Mouse (Mus musculus) inflammation-experienced regulatory T-cells, adult 6 months (primary cell): ENCODE results near the gene Mob3b. TPM values are rescaled to one million over a fixed set of nuclear protein-coding genes. Genes with fewer than 3 reads are reported as not detected.
A peak's percentile ranks its signal among the peaks of the same experiment; 100 is the strongest.

Experiments used
- ATAC-seq: one replicate; pipeline ENCODE4 v1.8.0; 2017
- polyA plus RNA-seq, 3 experiments: library from polyadenylated mRNA; unstranded; fragments of 100-300 nt; shearing (Covaris generic); gene quantifications; one replicate each; pipeline ENCODE4 v1.2.1; 2017

The Mob3b gene
- polyA plus RNA-seq, 3 experiments from 2014 or later, result 1.2 to 5.7 (median 3.2) TPM

DNA sequence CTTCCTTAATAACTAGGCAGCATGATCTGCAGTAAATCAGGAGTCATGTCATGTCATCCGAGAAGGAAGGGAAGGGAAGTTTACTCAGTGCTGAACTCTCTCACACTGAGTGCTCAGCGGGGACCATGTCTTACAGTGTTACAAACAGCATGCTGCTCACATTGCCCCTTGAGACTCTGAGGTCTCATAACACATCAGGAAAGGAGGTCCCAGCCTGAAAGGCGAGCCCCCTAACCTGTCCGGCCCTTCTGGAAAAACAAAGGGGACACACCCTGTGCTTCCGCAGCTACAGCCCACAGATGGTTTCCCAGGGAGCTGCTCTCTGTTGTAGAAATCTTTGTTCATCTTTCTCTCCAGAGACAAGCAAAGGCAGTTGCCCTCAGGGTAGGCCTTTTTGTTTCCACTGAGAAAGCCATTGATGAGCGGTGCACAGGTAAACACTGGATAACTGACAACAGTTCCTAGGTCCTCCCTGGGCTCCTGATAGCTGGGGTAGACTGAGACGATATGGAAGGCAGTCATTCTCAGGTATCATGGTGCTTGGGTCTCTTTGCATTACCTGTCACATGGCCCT is 94.1 kb downstream of the Mob3b start:
- no peak for ATAC-seq

DNA sequence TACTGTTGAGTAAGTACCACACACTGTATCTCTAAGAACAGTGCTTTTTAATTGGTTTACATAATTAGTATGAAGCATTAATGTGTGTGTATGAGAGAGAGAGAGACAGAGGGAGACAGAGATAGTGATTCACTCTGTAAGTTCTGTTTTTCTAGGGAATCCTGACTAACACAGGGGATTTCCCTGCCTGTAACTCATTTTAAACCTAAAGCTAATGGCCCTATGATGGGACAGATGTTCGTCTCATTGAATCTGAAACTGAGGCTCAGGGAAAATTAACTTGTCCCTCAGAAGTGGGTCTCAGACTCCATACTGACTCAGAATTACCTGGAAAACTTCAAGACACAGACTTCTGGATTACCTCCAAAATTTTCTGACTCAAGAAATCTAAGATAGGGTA is 96.3 kb downstream of the Mob3b start:
- no peak for ATAC-seq

DNA sequence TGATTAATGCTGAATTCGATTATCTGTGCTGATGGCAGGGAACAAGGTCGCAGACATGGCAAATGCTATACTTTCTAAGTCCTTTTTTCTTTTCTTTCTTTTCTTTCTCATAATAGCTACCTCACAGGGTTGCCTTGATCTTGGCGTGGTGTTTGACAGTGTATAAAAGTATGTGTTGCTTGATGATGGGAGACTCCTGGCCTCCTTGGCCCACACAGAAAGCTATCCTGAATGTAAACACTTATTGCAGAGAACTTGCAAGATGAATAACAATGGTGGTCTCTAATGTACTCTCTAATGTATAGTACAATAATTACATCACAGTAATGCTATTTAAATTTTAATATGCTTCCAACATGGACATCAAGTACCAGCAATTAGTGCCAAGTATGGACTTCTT is 96.9 kb downstream of the Mob3b start:
- ATAC-seq, result no peak

DNA sequence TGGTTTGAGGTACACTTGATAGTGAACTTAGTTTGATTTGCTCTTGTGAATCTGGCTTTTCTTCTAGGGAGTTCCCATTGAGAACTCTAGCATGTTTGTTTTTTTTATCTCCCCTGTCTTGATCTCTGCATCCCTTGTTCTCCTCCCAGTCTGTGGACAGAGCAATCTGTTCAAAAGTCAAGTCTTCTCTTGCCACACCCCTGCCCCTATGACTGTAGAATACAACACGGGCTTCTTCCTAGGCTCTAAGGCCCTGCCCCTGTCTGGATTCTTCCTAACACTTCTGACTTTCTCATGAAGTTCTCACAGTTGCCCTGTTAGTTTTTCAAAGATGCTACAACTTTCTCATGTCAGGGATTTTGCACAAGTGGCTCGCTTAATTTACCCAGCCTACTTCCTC is 102.9 kb downstream of the Mob3b start:
- no peak for ATAC-seq

DNA sequence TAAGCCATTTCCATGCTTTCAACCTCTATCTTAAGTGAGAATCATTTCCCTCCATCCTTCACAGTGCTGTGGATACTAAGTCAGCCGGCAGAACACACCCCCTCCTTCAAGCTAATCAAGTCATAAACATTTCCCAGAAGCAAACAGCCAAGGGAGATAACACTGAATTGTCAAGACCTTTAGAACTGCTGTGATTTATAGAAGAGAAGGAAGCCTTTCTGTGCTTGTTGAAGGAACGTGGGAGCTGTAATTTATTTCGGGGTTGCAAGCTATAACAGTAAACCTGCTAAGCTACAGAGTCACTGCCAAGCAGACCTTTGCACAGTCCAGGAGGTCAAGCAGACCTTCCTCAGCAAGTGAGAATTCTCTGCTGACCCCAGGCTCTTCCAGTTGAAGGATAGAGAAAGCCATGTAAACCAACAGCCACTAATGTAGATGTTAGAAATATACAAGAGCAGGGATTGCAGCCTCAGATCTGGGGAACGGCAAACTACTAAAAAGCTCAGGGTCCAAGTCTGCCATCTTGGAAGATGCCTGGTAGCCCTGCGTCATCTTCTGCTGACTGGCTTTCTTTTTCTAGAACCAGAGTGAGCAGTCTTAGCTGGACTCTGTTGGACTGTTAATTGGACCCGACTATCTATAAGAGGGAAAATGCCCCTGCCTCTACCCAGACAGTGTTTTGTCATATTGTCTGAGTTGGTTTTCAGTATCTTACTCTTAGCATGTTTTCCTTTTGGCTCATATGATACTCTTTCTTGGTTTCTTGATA is 104.9 kb downstream of the Mob3b start:
- no peak for ATAC-seq

DNA sequence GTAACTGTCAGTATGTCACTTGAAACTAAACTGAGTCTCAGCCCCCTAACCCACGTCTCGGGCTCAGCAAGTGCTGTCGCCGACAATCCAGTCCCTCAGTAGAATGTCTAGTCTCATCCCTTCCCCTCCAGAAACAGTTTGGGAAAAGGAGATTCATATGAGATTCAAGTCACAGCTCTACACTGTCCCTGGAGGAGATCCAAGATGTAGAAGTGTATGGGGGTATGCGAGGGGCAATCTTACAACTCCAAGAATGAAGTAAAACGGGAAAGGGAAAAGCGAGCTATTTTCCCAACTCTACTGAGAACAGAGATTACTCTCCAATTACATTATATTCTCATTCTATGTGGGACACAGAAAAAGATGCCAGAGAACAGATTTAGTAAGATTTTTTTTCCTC is 106.1 kb downstream of the Mob3b start:
- no peak for ATAC-seq

DNA sequence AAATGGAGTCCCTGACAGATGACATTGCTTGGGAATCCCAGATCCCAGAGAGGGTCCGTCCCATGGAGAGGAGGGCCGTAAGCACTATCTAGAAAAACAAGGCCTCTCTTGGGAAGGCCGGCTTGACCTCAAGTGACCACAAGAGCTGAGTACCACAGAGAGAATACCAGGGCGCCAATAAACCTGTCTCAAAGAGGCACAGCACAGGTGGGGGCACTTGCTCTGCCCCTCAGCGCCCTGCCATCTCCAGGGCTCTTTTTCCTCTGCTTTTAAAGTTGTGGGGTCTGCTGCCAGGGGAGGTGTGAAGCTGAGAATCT is 107.6 kb downstream of the Mob3b start:
- no peak for ATAC-seq

DNA sequence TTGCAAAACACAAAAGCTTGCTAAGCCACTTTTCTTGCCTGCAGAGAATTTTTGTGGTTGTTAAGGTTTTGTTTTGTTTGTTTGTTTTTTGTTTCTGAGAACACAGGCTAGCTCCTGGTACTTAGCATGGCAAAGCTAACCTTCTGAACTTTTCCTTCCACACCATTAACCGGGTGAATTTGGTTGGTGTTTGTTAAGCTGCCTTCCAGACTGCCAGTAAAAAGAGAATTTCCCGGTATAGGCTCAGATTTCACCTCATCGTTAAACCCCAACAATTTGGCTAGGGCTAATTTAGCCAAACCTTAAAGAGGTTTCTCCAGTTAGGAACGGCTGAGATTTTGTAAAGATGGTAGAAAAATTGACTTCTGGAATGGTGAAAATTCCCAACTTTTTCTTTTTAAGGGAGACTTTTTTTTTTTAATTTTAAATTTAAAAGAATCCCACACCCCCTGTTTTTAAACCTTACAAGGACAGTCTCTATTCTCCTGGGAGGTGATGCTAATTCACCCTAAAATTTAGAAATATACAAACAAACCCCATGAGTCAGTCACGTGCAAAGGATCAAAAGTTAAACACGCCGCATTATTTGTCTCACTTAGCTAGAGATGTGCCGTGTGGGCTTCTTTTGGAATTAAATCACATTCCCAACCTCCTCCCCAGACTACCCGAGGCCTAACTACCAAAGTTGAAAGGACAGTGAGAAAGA is 108.1 kb downstream of the Mob3b start:
- no peak for ATAC-seq

DNA sequence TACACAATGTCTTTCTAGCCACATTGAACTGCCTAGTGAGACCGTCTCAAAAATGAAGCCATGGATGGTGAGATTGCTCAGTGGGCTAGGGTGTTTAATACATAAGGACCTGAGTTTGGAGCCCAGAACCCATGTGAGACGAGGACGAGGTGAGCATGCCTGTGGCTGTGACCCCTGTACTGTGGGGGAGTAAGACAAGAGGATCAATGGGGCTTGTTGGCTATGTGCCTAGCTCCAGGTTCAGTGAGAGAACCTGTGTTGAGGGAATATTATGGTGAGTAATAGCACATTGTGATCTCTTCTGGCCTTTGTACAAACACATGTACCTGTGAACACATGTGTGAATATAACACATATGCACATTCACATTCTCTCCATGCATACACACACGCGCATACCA is 116.4 kb downstream of the Mob3b start:
- ATAC-seq, result no peak

DNA sequence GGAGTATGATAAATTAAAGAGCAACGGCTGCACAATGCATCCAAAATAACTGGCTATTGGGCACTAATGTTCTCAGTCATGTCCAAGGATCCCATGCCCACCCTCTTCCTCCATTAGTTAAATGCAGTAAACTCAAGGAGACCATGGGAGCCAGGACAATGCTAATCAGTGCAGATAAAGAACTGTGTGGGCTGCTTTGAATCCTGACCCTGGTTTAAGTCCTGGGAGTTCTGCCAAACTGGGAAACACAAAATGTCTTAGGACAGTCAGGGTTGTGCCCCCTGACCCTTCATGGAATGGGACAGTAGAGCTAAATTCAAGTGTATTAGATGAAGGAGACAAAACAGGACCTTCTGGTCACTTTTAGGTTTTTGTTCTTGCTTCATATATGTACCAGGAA is 117.0 kb downstream of the Mob3b start:
- ATAC-seq, result no peak

DNA sequence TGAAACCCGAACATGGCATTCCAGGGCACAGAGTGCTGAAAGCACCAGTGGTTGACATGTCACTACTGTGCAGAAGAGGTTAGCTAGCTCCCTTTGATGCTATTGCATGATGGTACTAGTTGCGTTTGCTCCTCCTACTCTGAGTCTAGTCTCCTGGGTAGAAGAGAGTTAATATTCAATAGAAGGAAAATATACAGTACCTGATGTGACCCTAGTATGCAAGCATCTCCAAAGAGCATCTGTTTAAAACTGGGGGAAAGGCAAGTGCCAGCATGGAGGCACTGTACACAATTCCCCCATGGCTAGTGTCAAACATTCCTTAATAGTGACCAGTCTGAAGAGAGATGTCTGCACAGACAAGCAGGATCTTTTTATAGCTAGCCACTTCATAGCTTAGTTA is 119.5 kb downstream of the Mob3b start:
- no peak for ATAC-seq

DNA sequence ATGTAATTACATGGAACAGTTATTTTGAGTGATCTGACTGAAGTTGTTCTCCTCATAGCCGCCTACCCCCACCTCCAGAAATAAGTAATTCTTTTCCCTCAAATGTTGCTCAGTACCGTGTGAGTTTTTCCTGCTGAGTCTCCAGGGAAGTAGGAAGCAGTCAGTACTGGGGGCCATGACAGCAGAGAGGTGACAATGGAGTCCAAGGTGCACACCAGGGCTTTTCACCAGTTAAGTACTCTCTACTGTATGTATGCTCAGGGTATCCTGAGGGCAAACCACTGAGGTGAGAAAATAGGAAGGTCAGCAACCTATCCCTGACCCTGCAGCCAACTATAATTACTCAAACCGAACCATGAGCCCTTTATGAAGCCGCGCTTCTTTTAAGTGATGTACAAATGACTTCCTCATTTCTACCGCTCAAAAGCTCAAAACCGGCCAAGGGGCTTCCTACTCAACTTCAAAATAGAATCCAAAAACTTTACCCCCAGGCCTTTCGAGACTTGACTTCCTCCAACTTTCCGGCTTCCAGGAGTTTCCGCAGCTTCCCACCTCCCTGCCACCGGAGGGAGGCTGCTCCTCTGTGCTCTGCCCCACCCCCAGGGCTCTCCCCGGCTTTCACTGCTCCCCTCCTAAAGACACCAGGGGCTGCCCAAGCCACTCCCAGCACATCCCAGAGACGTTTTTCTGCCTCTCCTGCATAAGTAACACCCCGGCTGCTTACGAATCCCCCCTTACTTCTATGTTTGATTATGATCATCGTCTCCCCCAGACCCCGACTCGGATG is 122.6 kb downstream of the Mob3b start:
- ATAC-seq, result no peak

DNA sequence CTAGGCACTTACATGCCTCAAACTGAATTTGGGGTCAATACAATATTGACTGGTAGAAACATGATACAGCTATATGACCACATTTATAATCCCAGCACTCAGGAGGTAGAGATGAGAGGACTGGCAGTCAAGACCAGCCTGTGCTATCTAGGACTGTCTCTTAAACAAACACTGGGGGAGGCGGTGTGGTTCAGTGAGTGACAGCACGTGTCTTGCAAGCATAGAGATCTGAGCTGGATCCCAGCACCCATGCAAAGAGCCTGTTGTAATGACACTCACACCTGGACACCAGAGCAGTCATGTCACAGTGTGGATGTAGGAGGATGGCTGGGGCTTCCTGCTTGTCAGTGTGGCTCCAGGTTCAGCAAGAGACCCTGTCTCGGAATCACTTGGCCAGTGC is 124.5 kb downstream of the Mob3b start:
- no peak for ATAC-seq

DNA sequence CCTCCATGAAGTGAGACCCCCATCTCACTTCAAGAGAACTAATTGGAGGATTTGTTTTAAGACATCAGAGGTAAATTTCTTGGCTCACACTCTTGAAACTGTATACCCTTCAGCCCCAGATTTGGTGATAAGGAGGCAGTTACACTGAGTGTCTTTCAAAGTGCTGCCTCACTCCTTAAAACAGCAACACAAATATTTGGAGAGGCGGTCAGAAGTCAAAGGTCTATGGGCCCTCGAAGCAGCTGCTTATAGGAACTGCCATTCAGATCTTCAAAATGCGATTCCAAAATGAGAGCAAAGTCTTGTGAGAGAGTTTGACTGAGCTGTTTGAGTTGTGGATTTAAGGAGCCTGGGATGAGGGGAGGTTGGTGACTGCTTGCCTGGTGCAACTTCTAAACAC is 125.7 kb downstream of the Mob3b start:
- no peak for ATAC-seq

DNA sequence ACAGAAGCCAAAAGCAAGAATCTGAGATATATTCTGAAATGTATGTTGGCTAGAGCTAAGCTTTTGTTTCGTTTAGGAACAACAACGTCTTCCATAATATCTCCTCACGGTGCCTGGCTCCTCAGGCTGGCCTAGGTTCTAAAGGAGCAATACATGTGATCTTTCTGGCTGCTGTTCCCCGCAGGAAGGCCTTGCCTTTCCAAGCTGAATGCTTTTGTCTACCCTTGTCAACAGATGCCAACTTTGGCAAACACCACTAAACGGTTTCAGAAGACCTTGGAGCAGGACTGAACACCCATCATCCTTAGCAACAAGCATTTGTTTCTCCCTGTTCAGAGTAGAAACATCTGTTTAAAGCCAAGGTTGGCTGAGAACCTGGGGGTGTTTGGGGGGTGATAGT is 126.1 kb downstream of the Mob3b start:
- ATAC-seq, result no peak

DNA sequence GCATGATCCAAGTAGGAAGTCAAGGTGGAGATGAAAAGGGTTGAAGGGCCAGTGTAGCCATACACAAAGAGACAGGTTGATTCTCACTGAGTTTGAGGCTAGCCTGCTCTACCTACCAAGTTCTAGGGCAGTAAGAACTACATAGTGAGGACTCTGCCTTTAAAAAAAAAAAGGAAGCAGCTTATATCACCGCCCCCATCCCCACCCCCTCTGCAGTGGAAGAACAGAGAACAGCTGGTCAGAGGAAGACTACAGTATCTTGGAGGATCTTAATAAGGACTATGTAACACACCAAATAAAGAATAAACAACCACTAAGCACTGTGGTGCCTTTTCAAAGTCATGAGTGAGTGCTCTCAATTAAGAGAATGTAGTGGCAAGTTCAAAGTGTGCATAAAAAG is 138.9 kb downstream of the Mob3b start:
- no peak for ATAC-seq

DNA sequence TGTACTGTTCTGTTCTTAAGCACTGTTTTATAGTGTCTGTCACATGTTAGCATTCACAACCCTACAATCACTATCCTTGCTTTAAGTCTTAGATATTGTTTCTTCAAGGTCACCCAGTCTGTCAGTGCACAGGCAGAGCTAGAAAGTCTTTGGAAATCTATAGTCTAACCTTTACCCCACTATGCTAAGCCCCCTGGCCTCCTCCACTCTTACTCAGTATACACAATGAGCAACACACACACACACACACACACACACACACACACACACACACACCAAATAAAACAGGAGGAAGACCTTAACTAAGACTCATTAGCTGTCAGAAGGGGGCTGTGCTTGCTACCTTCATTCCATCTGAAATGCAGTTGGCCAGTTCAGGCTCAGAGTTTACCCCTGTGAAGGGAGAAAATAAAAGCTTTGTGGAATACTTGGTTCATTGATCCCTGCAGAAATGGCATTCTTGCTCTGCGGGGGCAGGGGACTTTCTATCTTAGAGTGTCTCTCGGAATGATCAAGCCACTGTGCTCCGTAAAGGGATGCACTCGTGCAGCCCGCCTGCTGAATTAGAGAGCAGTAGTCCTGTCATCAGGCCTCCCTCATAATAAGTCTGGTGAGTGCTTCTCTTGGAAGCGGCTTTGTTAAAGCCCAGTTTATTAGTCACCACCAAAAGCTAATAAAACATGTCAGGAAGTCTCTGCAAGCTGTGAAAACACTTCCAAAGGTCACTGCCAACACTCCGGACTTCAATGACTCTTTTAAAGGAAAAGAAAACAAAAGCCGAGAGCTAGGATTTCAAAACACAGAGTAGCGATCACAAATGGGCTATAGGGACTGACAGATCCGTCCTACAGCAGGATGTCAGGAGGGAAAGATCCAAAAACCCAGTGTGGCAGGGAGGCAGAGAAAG is 144.6 kb downstream of the Mob3b start:
- no peak for ATAC-seq

DNA sequence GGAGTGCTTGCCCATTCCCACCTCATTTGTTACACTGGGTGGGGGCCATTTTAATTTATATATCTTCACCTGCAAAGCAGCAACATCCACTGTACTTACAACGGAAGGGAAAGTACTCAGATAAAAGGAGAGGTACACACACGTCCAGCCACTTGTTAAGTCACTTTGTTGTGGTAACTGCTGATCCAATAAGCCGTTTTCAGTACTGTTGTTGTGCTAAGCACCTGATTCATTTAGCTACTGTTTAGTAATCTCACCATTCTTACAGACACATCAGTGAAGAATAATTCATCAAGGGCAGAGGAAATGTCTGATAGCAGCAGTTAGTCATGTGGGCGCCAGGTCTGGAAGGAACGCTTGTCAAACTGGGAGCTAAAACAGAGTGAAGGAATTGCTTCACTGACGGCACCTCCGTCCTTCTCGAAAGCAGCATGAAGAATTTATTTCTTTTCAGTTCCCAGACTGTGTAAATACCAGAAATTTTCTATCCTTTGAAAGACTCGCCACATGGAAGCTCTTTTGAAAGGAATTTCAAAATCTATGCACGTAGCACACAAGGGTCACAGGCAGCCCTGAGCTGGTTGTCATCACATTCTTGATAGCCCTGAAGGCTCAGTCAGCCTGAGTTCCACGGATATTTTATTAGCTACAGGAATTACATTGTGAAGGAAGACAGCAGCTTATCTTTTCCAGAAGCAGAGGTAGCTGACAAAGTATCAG is 150.6 kb downstream of the Mob3b start:
- peak; percentile 59 for ATAC-seq

DNA sequence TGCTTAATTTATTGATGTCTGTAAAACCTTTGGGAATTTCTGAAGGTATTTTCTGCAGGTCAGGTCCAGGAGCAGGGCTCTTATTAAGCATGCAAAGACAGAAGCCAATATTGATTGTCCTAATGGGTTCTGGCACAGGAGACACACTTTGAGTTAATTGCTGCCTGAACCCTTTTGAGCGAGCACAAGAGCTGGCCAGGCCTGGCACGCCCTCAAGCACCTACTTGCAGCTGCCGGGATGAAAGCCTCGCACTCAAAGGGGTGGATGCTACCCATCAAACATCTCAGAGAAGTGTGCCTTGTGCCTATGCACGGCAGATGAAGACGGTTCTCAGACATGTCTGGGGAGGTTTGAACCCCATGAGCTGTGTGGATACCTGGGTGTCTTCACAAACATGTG is 151.2 kb downstream of the Mob3b start:
- no peak for ATAC-seq

DNA sequence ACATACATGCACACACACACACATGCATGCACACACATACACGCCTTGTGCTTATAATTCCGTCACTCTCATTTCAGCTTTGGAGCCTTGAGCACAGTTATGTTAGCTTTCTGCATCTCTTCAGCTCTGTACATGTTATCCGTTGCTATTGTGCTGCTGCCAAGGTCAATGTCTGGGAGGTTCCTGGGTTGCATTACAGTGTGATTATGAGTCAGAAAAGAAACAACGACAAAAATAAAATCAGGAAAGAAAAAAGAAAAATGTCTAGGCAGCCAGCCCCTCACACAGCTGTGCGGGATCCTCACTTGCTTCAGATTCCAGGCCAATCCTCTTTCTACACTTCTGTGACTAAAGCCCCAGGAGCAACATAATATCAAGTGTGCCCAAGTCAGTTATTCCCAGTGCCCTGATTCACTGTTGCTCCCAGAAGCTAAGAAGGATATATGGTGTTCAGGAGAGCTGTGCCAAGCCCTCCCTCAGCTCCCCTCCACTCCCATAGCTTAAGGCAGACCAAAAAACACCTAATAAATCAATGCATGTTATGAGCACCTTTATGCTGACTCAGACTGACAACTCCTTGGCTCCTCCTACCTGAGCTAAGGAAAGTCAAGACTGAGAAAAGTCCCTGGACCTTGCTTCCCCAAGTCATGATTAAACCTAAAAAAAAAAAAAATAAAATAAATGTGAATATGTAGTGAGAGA is 152.1 kb downstream of the Mob3b start:
- ATAC-seq, result no peak

DNA sequence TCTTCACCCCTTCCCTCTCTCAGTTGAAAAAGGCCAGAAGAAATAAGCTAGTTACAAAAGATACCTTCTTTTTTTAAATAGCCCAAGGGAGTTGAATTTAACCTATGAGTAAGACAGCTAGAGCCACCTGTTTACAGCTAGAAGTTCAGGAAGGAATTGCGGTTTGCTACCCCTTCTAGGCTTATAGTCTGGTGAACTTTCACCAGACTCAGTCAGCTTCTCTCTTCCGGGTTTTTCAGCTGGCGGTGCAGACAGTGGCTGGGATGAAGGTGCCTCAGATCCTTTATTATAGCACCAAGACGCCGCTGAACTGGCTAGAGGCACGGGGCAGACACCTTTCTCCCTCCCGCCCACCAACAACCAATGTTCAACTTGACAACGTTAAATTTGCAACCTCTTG is 152.8 kb downstream of the Mob3b start:
- ATAC-seq, result peak; percentile 60
